Mouse (Mus musculus) brain, embryonic 14.5 days (tissue): ENCODE results near the gene Foxj1.

ENCODE experiments used
- CTCF ChIP-seq: fragments of 200-500 bp; IDR thresholded peaks from 2 replicates; pipeline ENCODE4 v1.5.1; 2012; ENCODE audit warnings: inconsistent platforms, mild to moderate bottlenecking, moderate library complexity, borderline replicate concordance; ENCODE audit not compliant: insufficient read depth, insufficient read length; ENCODE audit errors: extremely low read depth
- POLR2A ChIP-seq: fragments of 200-500 bp; IDR thresholded peaks from 2 replicates; pipeline ENCODE4 v1.6.1; 2012; ENCODE audit warnings: mild to moderate bottlenecking, inconsistent platforms, borderline replicate concordance; ENCODE audit not compliant: poor library complexity, insufficient read depth, insufficient read length, severe bottlenecking; ENCODE audit errors: extremely low read depth

GRCm38 (mm10) chr11:116330211-116330518 is 5.0 kb downstream of the Foxj1 start:
- TF ChIP-seq POLR2A (no peak), CTCF (no peak)
